Mouse (Mus musculus): ENCODE data around the gene Dctn2. TPM values are rescaled to one million over a fixed set of nuclear protein-coding genes. Genes with fewer than 3 reads are reported as not detected.
"Not testable (repeated sequence)": the region's sequence is repeated elsewhere in the genome, so short reads cannot be mapped to it uniquely, and the experiment has no call there.

Dctn2 gene
- total RNA-seq, 2 experiments from 2014 or later: 254 to 259 TPM

GRCm38 (mm10) chr10:127310523-127311475 is 44.6 kb downstream of the Dctn2 start:
- Histone ChIP-seq H3K27ac (peak overlapping the region; percentile 89), H3K4me3 (peak overlapping the region; percentile 76)
- DNase-seq (ENCODE audit: extremely low spot score in 1 of 2, low spot score in 2 of 2): no peak
- intact Hi-C loops (cut with DNase I): loop anchor here (1.0 to 5.0 kb wide), 2 partner anchors 20 to 188 kb away; partner anchors contain the start of gene Os9
- no peak for TF ChIP-seq CTCF (IDR thresholded peaks at IDR 0.05)

- peak; percentile 92 to 93 for DNase-seq (ENCODE audit: extremely low spot score in 1 of 2, low spot score in 2 of 2)
- TF ChIP-seq CTCF (IDR thresholded peaks at IDR 0.05): no peak
- intact Hi-C loops (cut with DNase I): loop anchor here (1.0 to 5.0 kb wide), 2 partner anchors 21 to 189 kb away; partner anchors contain the start of gene Os9
- peak within 1 kb of the TSS; percentile 89 for H3K27ac ChIP-seq
- peak within 1 kb of the TSS; percentile 76 for H3K4me3 ChIP-seq
Measured at GRCm38 (mm10) chr10:127311476-127312355, 45.5 kb downstream of the Dctn2 start, which contains the start of gene Mars. Gene Mars, minus strand, starts transcription at chr10:127311786.

- Histone ChIP-seq H3K27ac (peak overlapping the region; percentile 89), H3K4me3 (peak overlapping the region; percentile 76)
- peak; percentile 95 for TF ChIP-seq CTCF (IDR thresholded peaks at IDR 0.05)
- intact Hi-C loops (cut with DNase I): loop anchor here (5.0 kb wide), 1 partner anchor 190 kb away; the partner anchor contains the start of gene Os9
- peak; percentile 54 to 73 for DNase-seq (ENCODE audit: extremely low spot score in 1 of 2, low spot score in 2 of 2)
Measured at GRCm38 (mm10) chr10:127312356-127312676, 46.1 kb downstream of the Dctn2 start.

- intact Hi-C loops (cut with DNase I): loop anchor here (5.0 kb wide), 1 partner anchor 191 kb away; the partner anchor contains the start of gene Os9
- TF ChIP-seq CTCF (IDR thresholded peaks at IDR 0.05): no peak
- no peak for DNase-seq (ENCODE audit: extremely low spot score in 1 of 2, low spot score in 2 of 2)
- Histone ChIP-seq H3K4me3 (no peak overlapping the region), H3K27ac (0 out of 2 replicates have a peak overlapping the region, but pooled peaks have one; percentile 89)
Measured at GRCm38 (mm10) chr10:127312858-127313257, 46.7 kb downstream of the Dctn2 start.

GRCm38 (mm10) chr10:127313516-127313915 is 47.3 kb downstream of the Dctn2 start:
- intact Hi-C loops (cut with DNase I): loop anchor here (5.0 kb wide), 1 partner anchor 191 kb away; the partner anchor contains the start of gene Os9
- H3K27ac ChIP-seq; DNase-seq (ENCODE audit: extremely low spot score in 1 of 2, low spot score in 2 of 2); H3K4me3 ChIP-seq: not testable (repeated sequence)

- H3K27ac ChIP-seq; H3K4me3 ChIP-seq; DNase-seq (ENCODE audit: extremely low spot score in 1 of 2, low spot score in 2 of 2): not testable (repeated sequence)
- intact Hi-C loops (cut with DNase I): loop anchor here (2.0 to 5.0 kb wide), 2 partner anchors 14 to 193 kb away; partner anchors contain the start of gene Os9
Measured at GRCm38 (mm10) chr10:127314950-127315349, 48.8 kb downstream of the Dctn2 start.

GRCm38 (mm10) chr10:127317277-127317676 is 51.1 kb downstream of the Dctn2 start:
- intact Hi-C loops (cut with DNase I): no loop called here
- H3K27ac ChIP-seq: no peak overlapping the region
- no peak for TF ChIP-seq CTCF (IDR thresholded peaks at IDR 0.05)
- no peak overlapping the region for H3K4me3 ChIP-seq
- no peak for DNase-seq (ENCODE audit: extremely low spot score in 1 of 2, low spot score in 2 of 2)

- DNase-seq (ENCODE audit: extremely low spot score in 1 of 2, low spot score in 2 of 2): no peak
Measured at GRCm38 (mm10) chr10:127318009-127318408, 51.8 kb downstream of the Dctn2 start.

GRCm38 (mm10) chr10:127319969-127320368 is 53.8 kb downstream of the Dctn2 start:
- intact Hi-C loops (cut with DNase I): no loop called here
- H3K27ac ChIP-seq: no peak overlapping the region
- DNase-seq (ENCODE audit: extremely low spot score in 1 of 2, low spot score in 2 of 2): no peak
- no peak overlapping the region for H3K4me3 ChIP-seq
- TF ChIP-seq CTCF (IDR thresholded peaks at IDR 0.05): no peak

More at GRCm38 (mm10) chr10:127318009-127318408, 51.8 kb downstream of the Dctn2 start:
- no peak overlapping the region for H3K27ac ChIP-seq
- H3K4me3 ChIP-seq: no peak overlapping the region
- no peak for TF ChIP-seq CTCF (IDR thresholded peaks at IDR 0.05)
- intact Hi-C loops (cut with DNase I): no loop called here

- intact Hi-C loops (cut with DNase I): no loop called here
- H3K27ac ChIP-seq: no peak within 1 kb of the TSS
- no peak for DNase-seq (ENCODE audit: extremely low spot score in 1 of 2, low spot score in 2 of 2)
- no peak within 1 kb of the TSS for H3K4me3 ChIP-seq
- TF ChIP-seq CTCF (IDR thresholded peaks at IDR 0.05): no peak
Measured at GRCm38 (mm10) chr10:127321621-127322020, 55.5 kb downstream of the Dctn2 start, which contains the start of gene Arhgap9. Gene Arhgap9, plus strand, starts transcription at chr10:127321964.

- intact Hi-C loops (cut with DNase I): no loop called here
- Histone ChIP-seq H3K27ac (no peak overlapping the region), H3K4me3 (no peak overlapping the region)
- TF ChIP-seq CTCF (IDR thresholded peaks at IDR 0.05): no peak
- DNase-seq (ENCODE audit: extremely low spot score in 1 of 2, low spot score in 2 of 2): no peak
Measured at GRCm38 (mm10) chr10:127322178-127322577, 56.0 kb downstream of the Dctn2 start.

All from left cerebral cortex, adult 2 months (tissue).